Mouse (Mus musculus) lung, postnatal 0 days (tissue): ENCODE measurements around the gene Sapcd1. TPM values are rescaled to one million over a fixed set of nuclear protein-coding genes. Genes with fewer than 3 reads are reported as not detected.

ENCODE experiments used
- ATAC-seq: fragments of 200-750 bp; cut with Nextera tagmentation; 2 replicates; pipeline ENCODE4 v1.8.0; 2017; ENCODE audit warnings: moderate library complexity
- DNase-seq: peaks from one replicate; pipeline ENCODE4 v3.0.0-alpha.2; 2016; ENCODE audit warnings: low spot score
- H3K27ac ChIP-seq: fragments of 300-500 bp; sonication (generic); 2 replicates; pipeline ENCODE4 v1.5.1; 2014; ENCODE audit warnings: antibody characterized with exemption, mild to moderate bottlenecking, low read length, mixed read lengths
- H3K27me3 ChIP-seq: fragments of 300-500 bp; sonication (generic); replicated peaks from 2 replicates; pipeline ENCODE4 v1.6.1; 2014; ENCODE audit warnings: low read length, mixed read lengths; ENCODE audit not compliant: insufficient read depth
- H3K36me3 ChIP-seq: fragments of 300-500 bp; sonication (generic); 2 replicates; pipeline ENCODE4 v1.6.1; 2014; ENCODE audit warnings: low read length, mixed read lengths; ENCODE audit not compliant: insufficient read depth
- H3K4me1 ChIP-seq: fragments of 300-500 bp; sonication (generic); 2 replicates; pipeline ENCODE4 v1.6.1; 2014; ENCODE audit warnings: antibody characterized with exemption, low read depth, low read length, mixed read lengths; ENCODE audit not compliant: insufficient read depth
- H3K4me2 ChIP-seq: fragments of 300-500 bp; sonication (generic); replicated peaks from 2 replicates; pipeline ENCODE4 v1.6.1; 2014; ENCODE audit warnings: low read depth, mild to moderate bottlenecking, low read length, moderate library complexity, mixed read lengths
- H3K4me3 ChIP-seq: fragments of 300-500 bp; sonication (generic); 2 replicates; pipeline ENCODE4 v1.5.1; 2014; ENCODE audit warnings: low read depth, low read length
- H3K9ac ChIP-seq: fragments of 300-500 bp; sonication (generic); replicated peaks from 2 replicates; pipeline ENCODE4 v1.6.1; 2014; ENCODE audit warnings: low read depth, mild to moderate bottlenecking
- H3K9me3 ChIP-seq: fragments of 300-500 bp; sonication (generic); 2 replicates; pipeline ENCODE4 v1.6.1; 2016; ENCODE audit warnings: low read length, mixed read lengths
- CTCF ChIP-seq: IDR thresholded peaks from 2 replicates; pipeline ENCODE4 v1.5.1; 2016; ENCODE audit warnings: antibody characterized with exemption, mild to moderate bottlenecking
- EP300 ChIP-seq: IDR thresholded peaks from 2 replicates; pipeline ENCODE4 v1.6.1; 2016; ENCODE audit warnings: antibody characterized with exemption, mild to moderate bottlenecking, control low read depth
- WGBS: fragments of 180-500 bp; shearing (Covaris S2); extraction: QIAGEN DNeasy Blood & Tissue Kit; methylation state at CpG from one replicate; pipeline ENCODE4 v1.1.7; 2014; 5-methylcytosine and 5-hydroxymethylcytosine counted together
- polyA plus RNA-seq: library from polyadenylated mRNA; unstranded; fragments of >200 nt; fragmentation: Nextera tagmentation; extraction: Ambion mirVana; gene quantifications from 2 replicates; pipeline ENCODE4 v1.2.1, GENCODE M21; 2015

Sapcd1 gene
- polyA plus RNA-seq, 1 experiment from 2014 or later, result 1.7 TPM

DNA sequence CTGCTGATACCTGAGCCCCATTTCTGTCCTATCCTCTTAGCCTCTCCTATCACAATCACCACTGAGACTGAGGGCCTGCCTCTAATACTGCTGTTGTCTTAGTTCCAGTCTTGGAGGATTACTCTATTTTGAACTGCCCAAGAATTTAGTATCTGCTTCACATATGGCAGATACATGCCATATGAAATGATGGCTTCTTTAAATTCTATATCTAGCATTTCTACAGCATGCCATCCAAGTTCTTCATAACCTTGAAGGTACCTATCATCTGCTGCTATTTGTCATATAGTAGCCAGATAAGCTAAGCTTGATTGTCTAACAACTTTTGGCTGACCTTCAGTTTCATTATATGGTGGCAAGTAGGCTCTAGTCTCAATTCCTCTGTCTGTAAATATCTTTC is 33.1 kb downstream of the Sapcd1 start:
- no peak overlapping the region for H3K4me2 ChIP-seq
- ATAC-seq (no peak), DNase-seq (no peak)
- no peak overlapping the region for H3K27ac ChIP-seq
- H3K36me3 ChIP-seq, result no peaks in the 10 kb centered on the region
- H3K4me1 ChIP-seq, result peaks cover 4% of the 10 kb centered on the region; the same call in 1 of the 2 replicates
- no peak overlapping the region for H3K4me3 ChIP-seq
- no peak overlapping the region for H3K9ac ChIP-seq
- H3K27me3 ChIP-seq, result no peaks in the 10 kb centered on the region
- no peaks in the 10 kb centered on the region for H3K9me3 ChIP-seq
- TF ChIP-seq EP300, result no peak
- no peak for TF ChIP-seq CTCF

DNA sequence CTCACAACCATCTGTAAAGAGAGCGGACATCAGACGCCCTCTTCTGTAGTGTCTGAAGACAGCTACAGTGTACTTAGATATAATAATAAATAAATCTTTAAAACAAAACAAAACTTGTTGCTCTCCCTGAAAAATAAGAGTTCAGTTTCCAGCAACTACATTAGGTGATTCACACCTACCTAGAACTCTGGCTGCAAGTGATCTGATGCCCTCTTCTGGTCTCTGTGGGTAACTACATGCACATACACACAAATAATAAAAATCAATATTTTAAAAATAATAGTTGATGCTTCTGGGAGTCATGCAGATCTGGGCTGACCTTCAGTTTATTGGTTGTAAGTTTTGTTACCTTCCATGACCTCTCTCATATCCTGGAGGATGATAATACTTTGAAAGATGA is 43.6 kb downstream of the Sapcd1 start:
- Histone ChIP-seq H3K4me3 (no peak overlapping the region), H3K4me2 (no peak overlapping the region), H3K27ac (no peak overlapping the region), H3K9ac (no peak overlapping the region), H3K27me3 (no peaks in the 10 kb centered on the region), H3K4me1 (peaks cover 7% of the 10 kb centered on the region), H3K36me3 (peaks cover 9% of the 10 kb centered on the region; the same call in 1 of the 2 replicates), H3K9me3 (no peaks in the 10 kb centered on the region)
- no peak for ATAC-seq
- TF ChIP-seq CTCF (peak; percentile 78), EP300 (no peak)
- peak; percentile 74 for DNase-seq
- WGBS, result 77% methylated on average over 2 of the region's 2 CpGs

DNA sequence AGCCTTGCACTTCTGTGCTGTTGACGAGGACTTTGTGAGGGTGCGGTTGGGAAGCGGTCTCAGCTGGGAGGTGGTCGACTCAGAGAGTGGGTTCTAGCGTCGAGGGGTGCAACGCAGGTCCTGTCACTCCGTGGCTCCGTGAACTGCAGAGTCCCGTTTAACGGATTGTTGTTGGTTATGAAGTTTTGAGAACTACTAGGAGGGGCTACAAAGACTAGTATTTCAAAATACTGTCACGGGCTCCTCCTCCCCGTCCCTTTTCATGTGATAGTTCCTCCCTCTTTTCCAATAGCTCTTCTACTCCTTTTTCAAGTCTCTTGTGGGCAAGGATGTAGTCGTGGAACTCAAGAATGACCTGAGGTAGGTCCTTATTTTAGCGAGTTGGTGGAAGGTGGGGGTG is 45.5 kb downstream of the Sapcd1 start:
- Histone ChIP-seq H3K36me3 (peaks cover 9% of the 10 kb centered on the region; the same call in 1 of the 2 replicates), H3K9me3 (no peaks in the 10 kb centered on the region), H3K4me1 (peaks cover 7% of the 10 kb centered on the region), H3K4me3 (peak overlapping the region; percentile 58), H3K9ac (peak overlapping the region; percentile 56), H3K27ac (peak overlapping the region; percentile 92), H3K4me2 (peak overlapping the region; percentile 86), H3K27me3 (no peaks in the 10 kb centered on the region)
- no peak for ATAC-seq
- peak; percentile 31 for DNase-seq
- under 1% methylated on average over 15 of the region's 15 CpGs for WGBS
- TF ChIP-seq EP300 (no peak), CTCF (no peak)

DNA sequence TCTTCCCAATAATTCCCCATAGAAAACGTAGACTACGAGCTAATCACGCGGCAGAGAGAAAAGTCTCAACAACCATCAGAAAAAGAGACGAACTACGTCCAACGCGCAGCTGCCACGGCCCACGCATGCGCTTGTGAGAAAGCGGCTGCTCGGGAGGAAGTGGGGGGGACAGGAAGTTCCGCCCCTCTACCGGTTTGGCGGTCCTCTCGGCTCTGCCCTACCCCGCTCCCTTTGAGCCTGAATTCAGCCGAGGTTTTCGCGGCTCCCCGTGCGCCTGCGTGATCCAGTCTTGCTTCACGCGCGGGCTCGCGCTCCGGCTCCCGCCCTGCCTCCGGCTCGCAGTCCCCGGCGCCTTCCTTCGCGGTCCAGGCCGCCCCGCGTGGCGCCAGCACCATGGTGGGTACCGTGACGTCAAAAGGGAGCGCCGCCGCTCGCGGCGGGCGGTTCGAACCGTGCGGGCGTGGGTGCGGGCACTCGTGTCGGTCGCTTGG is 46.1 kb downstream of the Sapcd1 start, which contains the start of gene Lsm2:
TSS of gene Lsm2 (plus strand) at position 173 of the 491 bp plus-strand sequence.
- peak within 1 kb of the TSS; percentile 86 for H3K4me2 ChIP-seq
- no peaks in the 10 kb centered on the region for H3K9me3 ChIP-seq
- TF ChIP-seq CTCF (peak; percentile 29), EP300 (no peak)
- peak within 1 kb of the TSS; percentile 58 for H3K4me3 ChIP-seq
- H3K27ac ChIP-seq, result peak within 1 kb of the TSS; percentile 92
- H3K36me3 ChIP-seq, result peaks cover 9% of the 10 kb centered on the region; the same call in 1 of the 2 replicates
- peaks cover 7% of the 10 kb centered on the region for H3K4me1 ChIP-seq
- peak within 1 kb of the TSS; percentile 56 for H3K9ac ChIP-seq
- WGBS, result under 1% methylated on average over 57 of the region's 58 CpGs
- no peaks in the 10 kb centered on the region for H3K27me3 ChIP-seq
- DNase-seq (peak; percentile 98), ATAC-seq (peak; percentile 96)

DNA sequence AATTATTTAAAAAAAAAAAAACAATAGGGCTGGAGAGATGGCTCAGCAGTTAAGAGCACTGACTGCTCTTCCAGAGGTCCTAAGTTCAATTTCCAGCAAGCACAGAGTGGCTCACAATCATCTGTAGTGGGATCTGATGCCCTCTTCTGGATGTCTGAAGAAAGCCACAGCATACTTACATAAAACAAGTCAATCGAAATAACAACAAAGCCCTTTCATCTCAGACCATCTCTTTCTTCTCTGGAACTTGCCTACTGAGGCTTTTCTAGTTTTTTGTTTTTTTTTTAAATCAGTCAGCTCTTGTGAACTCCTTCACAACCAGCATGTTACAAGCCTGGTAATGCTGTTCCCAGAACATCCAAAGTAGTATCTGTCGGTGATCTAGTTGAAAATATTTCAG is 47.2 kb downstream of the Sapcd1 start:
- peaks cover 7% of the 10 kb centered on the region for H3K4me1 ChIP-seq
- H3K27me3 ChIP-seq, result no peaks in the 10 kb centered on the region
- peak overlapping the region; percentile 92; the same call in 1 of the 2 replicates for H3K27ac ChIP-seq
- DNase-seq (peak; percentile 92), ATAC-seq (no peak)
- WGBS, result 5% methylated on average over 2 of the region's 2 CpGs
- H3K9ac ChIP-seq, result no peak overlapping the region
- 0 out of 2 replicates have a peak, but pooled peaks cover 1% of the 10 kb centered on the region for H3K36me3 ChIP-seq
- peak; percentile 79 for TF ChIP-seq CTCF
- TF ChIP-seq EP300, result no peak
- H3K4me2 ChIP-seq, result peak overlapping the region; percentile 86
- peak overlapping the region; percentile 58; the same call in 1 of the 2 replicates for H3K4me3 ChIP-seq
- H3K9me3 ChIP-seq, result no peaks in the 10 kb centered on the region

DNA sequence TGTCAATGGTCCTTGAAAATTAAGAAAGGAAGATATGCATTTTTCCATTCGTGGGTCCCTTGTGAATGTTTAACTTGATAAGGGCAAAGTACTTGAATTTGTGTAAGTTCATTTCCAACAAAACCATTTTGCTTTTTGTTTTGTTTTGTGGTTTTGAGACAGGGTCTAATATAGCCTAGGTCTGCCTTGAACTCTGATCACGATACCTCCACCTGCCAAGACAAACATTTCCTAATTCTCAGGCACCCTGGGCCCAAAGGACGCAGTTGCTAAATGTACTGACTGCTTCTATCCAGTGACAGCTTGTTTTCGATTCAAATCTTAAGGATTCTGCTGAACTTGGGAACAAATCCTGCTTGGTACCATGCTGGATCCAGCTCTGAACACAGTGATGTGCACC is 48.2 kb downstream of the Sapcd1 start:
- H3K4me2 ChIP-seq, result no peak overlapping the region
- ATAC-seq (no peak), DNase-seq (no peak)
- H3K9me3 ChIP-seq, result no peaks in the 10 kb centered on the region
- TF ChIP-seq EP300 (no peak), CTCF (no peak)
- no peak overlapping the region for H3K9ac ChIP-seq
- H3K4me1 ChIP-seq, result peaks cover 7% of the 10 kb centered on the region
- H3K27me3 ChIP-seq, result no peaks in the 10 kb centered on the region
- no peaks in the 10 kb centered on the region for H3K36me3 ChIP-seq
- H3K4me3 ChIP-seq, result no peak overlapping the region
- 84% methylated on average over 4 of the region's 4 CpGs for WGBS
- H3K27ac ChIP-seq, result no peak overlapping the region

DNA sequence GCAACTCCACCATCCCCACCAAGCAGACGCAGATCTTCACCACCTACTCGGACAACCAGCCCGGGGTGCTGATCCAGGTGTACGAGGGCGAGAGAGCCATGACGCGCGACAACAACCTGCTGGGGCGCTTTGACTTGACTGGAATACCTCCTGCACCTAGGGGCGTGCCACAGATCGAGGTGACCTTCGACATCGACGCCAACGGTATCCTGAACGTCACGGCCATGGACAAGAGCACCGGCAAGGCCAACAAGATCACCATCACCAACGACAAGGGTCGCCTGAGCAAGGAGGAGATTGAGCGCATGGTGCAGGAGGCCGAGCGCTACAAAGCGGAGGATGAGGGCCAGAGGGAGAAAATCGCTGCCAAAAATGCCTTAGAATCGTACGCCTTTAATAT is 49.6 kb downstream of the Sapcd1 start:
- no peak overlapping the region for H3K4me2 ChIP-seq
- TF ChIP-seq EP300 (no peak), CTCF (no peak)
- DNase-seq (no peak), ATAC-seq (no peak)
- WGBS, result 87% methylated on average over 27 of the region's 27 CpGs
- no peak overlapping the region for H3K4me3 ChIP-seq
- H3K9ac ChIP-seq, result no peak overlapping the region
- no peak overlapping the region for H3K27ac ChIP-seq
- no peaks in the 10 kb centered on the region for H3K27me3 ChIP-seq
- H3K4me1 ChIP-seq, result peaks cover 7% of the 10 kb centered on the region
- no peaks in the 10 kb centered on the region for H3K36me3 ChIP-seq
- no peaks in the 10 kb centered on the region for H3K9me3 ChIP-seq
